Mouse (Mus musculus): Measurements from ENCODE around the gene Stmn1. TPM values are rescaled to one million over a fixed set of nuclear protein-coding genes. Genes with fewer than 3 reads are reported as not detected.

The Stmn1 gene
- polyA plus RNA-seq, 1 experiment from 2014 or later, result 988 TPM

- no peaks in the 10 kb centered on the region for H3K36me3 ChIP-seq
- H3K9me3 ChIP-seq, result no peaks in the 10 kb centered on the region
- 74% methylated on average over 5 of the region's 5 CpGs for WGBS
- H3K4me3 ChIP-seq, result no peak overlapping the region
- no peak for ATAC-seq (ENCODE audit: extremely low read depth, insufficient number of reproducible peaks, low FRiP score, low TSS enrichment)
- H3K4me1 ChIP-seq, result peaks cover 9% of the 10 kb centered on the region; the same call in 1 of the 2 replicates
- no peak overlapping the region for H3K9ac ChIP-seq
- H3K27ac ChIP-seq (replicated peaks), result no peak overlapping the region
- H3K4me2 ChIP-seq, result no peak overlapping the region
- peaks cover 14% of the 10 kb centered on the region for H3K27me3 ChIP-seq (replicated peaks)
These were observed 9.3 kb upstream of the Stmn1 start for GRCm38 (mm10) chr4:134458856-134459255.

- Histone ChIP-seq H3K9me3 (no peaks in the 10 kb centered on the region), H3K4me3 (no peak overlapping the region), H3K27ac (replicated peaks) (no peak overlapping the region), H3K4me2 (no peak overlapping the region), H3K4me1 (peaks cover 6% of the 10 kb centered on the region; the same call in 1 of the 2 replicates), H3K36me3 (no peaks in the 10 kb centered on the region), H3K9ac (no peak overlapping the region), H3K27me3 (replicated peaks) (no peaks in the 10 kb centered on the region; the same call in 1 of the 2 replicates)
- ATAC-seq (ENCODE audit: extremely low read depth, insufficient number of reproducible peaks, low FRiP score, low TSS enrichment), result no peak
- 23% methylated on average over 10 of the region's 10 CpGs for WGBS
These were observed 7.8 kb upstream of the Stmn1 start for GRCm38 (mm10) chr4:134460277-134460676.

GRCm38 (mm10) chr4:134461252-134461651, 6.9 kb upstream of the Stmn1 start:
- H3K4me2 ChIP-seq, result no peak overlapping the region
- H3K27me3 ChIP-seq (replicated peaks), result no peaks in the 10 kb centered on the region; the same call in 1 of the 2 replicates
- no peak overlapping the region for H3K27ac ChIP-seq (replicated peaks)
- H3K4me3 ChIP-seq, result no peak overlapping the region
- H3K36me3 ChIP-seq, result no peaks in the 10 kb centered on the region
- ATAC-seq (ENCODE audit: extremely low read depth, insufficient number of reproducible peaks, low FRiP score, low TSS enrichment), result no peak
- no peak overlapping the region for H3K9ac ChIP-seq
- H3K4me1 ChIP-seq, result peaks cover 4% of the 10 kb centered on the region; the same call in 1 of the 2 replicates
- WGBS, result 49% methylated on average over 5 of the region's 5 CpGs
- H3K9me3 ChIP-seq, result no peaks in the 10 kb centered on the region

- no peak overlapping the region for H3K4me2 ChIP-seq
- H3K9ac ChIP-seq, result no peak overlapping the region
- H3K4me1 ChIP-seq, result peaks cover 20% of the 10 kb centered on the region
- no peak overlapping the region for H3K27ac ChIP-seq (replicated peaks)
- no peak overlapping the region for H3K4me3 ChIP-seq
- no peaks in the 10 kb centered on the region; the same call in 1 of the 2 replicates for H3K27me3 ChIP-seq (replicated peaks)
- H3K9me3 ChIP-seq, result no peaks in the 10 kb centered on the region
- peaks cover 4% of the 10 kb centered on the region for H3K36me3 ChIP-seq
- no peak for ATAC-seq (ENCODE audit: extremely low read depth, insufficient number of reproducible peaks, low FRiP score, low TSS enrichment)
- WGBS, result 41% methylated on average over 12 of the region's 12 CpGs
These were observed 2.3 kb upstream of the Stmn1 start for GRCm38 (mm10) chr4:134465789-134466188.

- no peaks in the 10 kb centered on the region; the same call in 1 of the 2 replicates for H3K27me3 ChIP-seq (replicated peaks)
- H3K9ac ChIP-seq, result no peak overlapping the region
- H3K27ac ChIP-seq (replicated peaks), result no peak overlapping the region
- no peak for ATAC-seq (ENCODE audit: extremely low read depth, insufficient number of reproducible peaks, low FRiP score, low TSS enrichment)
- peaks cover 20% of the 10 kb centered on the region for H3K4me1 ChIP-seq
- no peaks in the 10 kb centered on the region for H3K9me3 ChIP-seq
- H3K4me2 ChIP-seq, result peak overlapping the region; percentile 99
- peak overlapping the region; percentile 75 for H3K4me3 ChIP-seq
- 68% methylated on average over 11 of the region's 11 CpGs for WGBS
- H3K36me3 ChIP-seq, result peaks cover 12% of the 10 kb centered on the region
These were observed 1.5 kb upstream of the Stmn1 start for GRCm38 (mm10) chr4:134466381-134467262.

- Histone ChIP-seq H3K27me3 (replicated peaks) (no peaks in the 10 kb centered on the region; the same call in 1 of the 2 replicates), H3K9me3 (no peaks in the 10 kb centered on the region), H3K4me1 (peaks cover 20% of the 10 kb centered on the region), H3K4me3 (peak overlapping the region; percentile 75), H3K36me3 (peaks cover 21% of the 10 kb centered on the region), H3K27ac (replicated peaks) (peak overlapping the region; percentile 92), H3K4me2 (peak overlapping the region; percentile 99), H3K9ac (peak overlapping the region; percentile 91)
- WGBS, result under 1% methylated on average over 31 of the region's 31 CpGs
- no peak for ATAC-seq (ENCODE audit: extremely low read depth, insufficient number of reproducible peaks, low FRiP score, low TSS enrichment)
These were observed 495 bp upstream of the Stmn1 start for GRCm38 (mm10) chr4:134467435-134468214.

- Histone ChIP-seq H3K4me2 (peak overlapping the region; percentile 99), H3K36me3 (peaks cover 29% of the 10 kb centered on the region), H3K27me3 (replicated peaks) (no peaks in the 10 kb centered on the region; the same call in 1 of the 2 replicates), H3K4me3 (peak overlapping the region; percentile 75), H3K9ac (peak overlapping the region; percentile 91), H3K4me1 (peaks cover 20% of the 10 kb centered on the region), H3K27ac (replicated peaks) (peak overlapping the region; percentile 92), H3K9me3 (no peaks in the 10 kb centered on the region)
- under 1% methylated on average over 68 of the region's 68 CpGs for WGBS
- peak; percentile 90 for ATAC-seq (ENCODE audit: extremely low read depth, insufficient number of reproducible peaks, low FRiP score, low TSS enrichment)
These were observed 602 bp downstream of the Stmn1 start for GRCm38 (mm10) chr4:134468578-134469266.

- Histone ChIP-seq H3K27ac (replicated peaks) (peak overlapping the region; percentile 92), H3K4me2 (peak overlapping the region; percentile 99), H3K9ac (peak overlapping the region; percentile 91), H3K27me3 (replicated peaks) (no peaks in the 10 kb centered on the region; the same call in 1 of the 2 replicates), H3K9me3 (no peaks in the 10 kb centered on the region), H3K4me1 (peaks cover 20% of the 10 kb centered on the region), H3K36me3 (peaks cover 36% of the 10 kb centered on the region), H3K4me3 (peak overlapping the region; percentile 75)
- WGBS, result 19% methylated on average over 6 of the region's 6 CpGs
- ATAC-seq (ENCODE audit: extremely low read depth, insufficient number of reproducible peaks, low FRiP score, low TSS enrichment), result no peak
These were observed 1.2 kb downstream of the Stmn1 start for GRCm38 (mm10) chr4:134469341-134469796.

GRCm38 (mm10) chr4:134469985-134470384, 1.9 kb downstream of the Stmn1 start:
- Histone ChIP-seq H3K9me3 (no peaks in the 10 kb centered on the region), H3K27me3 (replicated peaks) (no peaks in the 10 kb centered on the region; the same call in 1 of the 2 replicates), H3K36me3 (peaks cover 42% of the 10 kb centered on the region), H3K27ac (replicated peaks) (no peak overlapping the region), H3K4me2 (peak overlapping the region; percentile 99), H3K9ac (peak overlapping the region; percentile 91), H3K4me3 (peak overlapping the region; percentile 75), H3K4me1 (peaks cover 20% of the 10 kb centered on the region)
- WGBS, result 78% methylated on average over 3 of the region's 3 CpGs
- no peak for ATAC-seq (ENCODE audit: extremely low read depth, insufficient number of reproducible peaks, low FRiP score, low TSS enrichment)

GRCm38 (mm10) chr4:134471469-134471868, 3.3 kb downstream of the Stmn1 start:
- no peak for ATAC-seq (ENCODE audit: extremely low read depth, insufficient number of reproducible peaks, low FRiP score, low TSS enrichment)
- H3K4me3 ChIP-seq, result no peak overlapping the region
- no peak overlapping the region for H3K9ac ChIP-seq
- no peaks in the 10 kb centered on the region for H3K9me3 ChIP-seq
- H3K36me3 ChIP-seq, result peaks cover 57% of the 10 kb centered on the region
- H3K27me3 ChIP-seq (replicated peaks), result no peaks in the 10 kb centered on the region
- peaks cover 20% of the 10 kb centered on the region for H3K4me1 ChIP-seq
- no peak overlapping the region for H3K4me2 ChIP-seq
- H3K27ac ChIP-seq (replicated peaks), result no peak overlapping the region

- no peak overlapping the region for H3K27ac ChIP-seq (replicated peaks)
- H3K9me3 ChIP-seq, result no peaks in the 10 kb centered on the region
- H3K27me3 ChIP-seq (replicated peaks), result no peaks in the 10 kb centered on the region
- H3K4me2 ChIP-seq, result no peak overlapping the region
- H3K9ac ChIP-seq, result no peak overlapping the region
- no peak for ATAC-seq (ENCODE audit: extremely low read depth, insufficient number of reproducible peaks, low FRiP score, low TSS enrichment)
- H3K4me1 ChIP-seq, result peaks cover 11% of the 10 kb centered on the region
- no peak overlapping the region for H3K4me3 ChIP-seq
- H3K36me3 ChIP-seq, result peaks cover 66% of the 10 kb centered on the region
- WGBS, result 84% methylated on average over 4 of the region's 4 CpGs
These were observed 5.6 kb downstream of the Stmn1 start for GRCm38 (mm10) chr4:134473764-134474163.
